Mouse (Mus musculus) brain, embryonic 14.5 days (tissue): ENCODE data around the gene Olfr691. TPM values are rescaled to one million over a fixed set of nuclear protein-coding genes. Genes with fewer than 3 reads are reported as not detected.
"Not testable (repeated sequence)": the region's sequence is repeated elsewhere in the genome, so short reads cannot be mapped to it uniquely, and the experiment has no call there.

ENCODE experiments used
- DNase-seq: peaks from one replicate; pipeline ENCODE4 v3.0.0-alpha.2; 2011; ENCODE audit warnings: low read depth
- CTCF ChIP-seq: fragments of 200-500 bp; IDR thresholded peaks from 2 replicates; pipeline ENCODE4 v1.5.1; 2012; ENCODE audit warnings: inconsistent platforms, mild to moderate bottlenecking, moderate library complexity, borderline replicate concordance; ENCODE audit not compliant: insufficient read depth, insufficient read length; ENCODE audit errors: extremely low read depth
- POLR2A ChIP-seq: fragments of 200-500 bp; IDR thresholded peaks from 2 replicates; pipeline ENCODE4 v1.6.1; 2012; ENCODE audit warnings: mild to moderate bottlenecking, inconsistent platforms, borderline replicate concordance; ENCODE audit not compliant: poor library complexity, insufficient read depth, insufficient read length, severe bottlenecking; ENCODE audit errors: extremely low read depth
- polyA plus RNA-seq: library from polyadenylated mRNA; depleted of rRNA; stranded (reverse); fragments of >200 nt; gene quantifications from 2 replicates; pipeline ENCODE4 v1.2.3, GENCODE M21; 2012; rRNA removed

The Olfr691 gene
- 0.31 and 0.40 TPM in 2 replicates for polyA plus RNA-seq

- DNase-seq, result no peak
- TF ChIP-seq CTCF, result no peak
- TF ChIP-seq POLR2A, result no peak
Observed at GRCm38 (mm10) chr7:105342170-105342569, at the start of gene Olfr691. Gene Olfr691 (minus strand): TSS chr7:105342270.

- TF ChIP-seq POLR2A, result no peak
- TF ChIP-seq CTCF, result no peak
- DNase-seq, result no peak
Observed at GRCm38 (mm10) chr7:105390236-105390635, 48.2 kb upstream of the Olfr691 start.

- no peak for DNase-seq
- TF ChIP-seq CTCF, result no peak
- TF ChIP-seq POLR2A, result no peak
Observed at GRCm38 (mm10) chr7:105387696-105388095, 45.6 kb upstream of the Olfr691 start.

GRCm38 (mm10) chr7:105380329-105380728, 38.3 kb upstream of the Olfr691 start:
- no peak for DNase-seq

GRCm38 (mm10) chr7:105374866-105375265, 32.8 kb upstream of the Olfr691 start, which contains the start of gene Gm5901:
Gene Gm5901 (plus strand): TSS chr7:105375038.
- TF ChIP-seq CTCF (no peak), POLR2A (no peak)
- DNase-seq, result no peak

More at GRCm38 (mm10) chr7:105380329-105380728, 38.3 kb upstream of the Olfr691 start:
- TF ChIP-seq POLR2A (no peak), CTCF (no peak)

GRCm38 (mm10) chr7:105373976-105374375, 31.9 kb upstream of the Olfr691 start:
- TF ChIP-seq CTCF (no peak), POLR2A (no peak)

GRCm38 (mm10) chr7:105373509-105373908, 31.4 kb upstream of the Olfr691 start:
- no peak for TF ChIP-seq POLR2A
- TF ChIP-seq CTCF, result no peak
- DNase-seq, result peak; percentile 1

More at GRCm38 (mm10) chr7:105373976-105374375, 31.9 kb upstream of the Olfr691 start:
- no peak for DNase-seq

- TF ChIP-seq CTCF (no peak), POLR2A (no peak)
- DNase-seq, result no peak
Observed at GRCm38 (mm10) chr7:105372912-105373311, 30.8 kb upstream of the Olfr691 start.

GRCm38 (mm10) chr7:105368521-105368920, 26.5 kb upstream of the Olfr691 start:
- DNase-seq, result no peak

GRCm38 (mm10) chr7:105367930-105368329, 25.9 kb upstream of the Olfr691 start, which contains the start of gene Olfr692:
Gene Olfr692 (plus strand): TSS chr7:105368230.
- no peak for TF ChIP-seq POLR2A
- no peak for TF ChIP-seq CTCF
- DNase-seq, result no peak

More at GRCm38 (mm10) chr7:105368521-105368920, 26.5 kb upstream of the Olfr691 start:
- TF ChIP-seq POLR2A, result no peak
- no peak for TF ChIP-seq CTCF

GRCm38 (mm10) chr7:105367268-105367667, 25.2 kb upstream of the Olfr691 start:
- no peak for TF ChIP-seq POLR2A
- DNase-seq, result no peak

GRCm38 (mm10) chr7:105361713-105362112, 19.6 kb upstream of the Olfr691 start:
- DNase-seq, result no peak
- TF ChIP-seq POLR2A (no peak), CTCF (no peak)

- not testable (repeated sequence) for DNase-seq
Observed at GRCm38 (mm10) chr7:105356487-105356886, 14.4 kb upstream of the Olfr691 start.

GRCm38 (mm10) chr7:105356064-105356463, 14.0 kb upstream of the Olfr691 start:
- not testable (repeated sequence) for DNase-seq
